Mouse (Mus musculus) WW6 (cell line): ENCODE measurements at regions not wholly inside any gene's neighbourhood (a gene's known extent, or its start where the extent isn't known, plus 50 kb on each side); places are given as distances from the start of the nearest gene placed in this dataset.
"Not testable (repeated sequence)": the region's sequence is repeated elsewhere in the genome, so short reads cannot be mapped to it uniquely, and the experiment has no call there.

Experiments
- DNase-seq: peaks from one replicate; pipeline ENCODE4 v3.0.0-alpha.2; 2013; ENCODE audit warnings: low read depth, low spot score

DNA sequence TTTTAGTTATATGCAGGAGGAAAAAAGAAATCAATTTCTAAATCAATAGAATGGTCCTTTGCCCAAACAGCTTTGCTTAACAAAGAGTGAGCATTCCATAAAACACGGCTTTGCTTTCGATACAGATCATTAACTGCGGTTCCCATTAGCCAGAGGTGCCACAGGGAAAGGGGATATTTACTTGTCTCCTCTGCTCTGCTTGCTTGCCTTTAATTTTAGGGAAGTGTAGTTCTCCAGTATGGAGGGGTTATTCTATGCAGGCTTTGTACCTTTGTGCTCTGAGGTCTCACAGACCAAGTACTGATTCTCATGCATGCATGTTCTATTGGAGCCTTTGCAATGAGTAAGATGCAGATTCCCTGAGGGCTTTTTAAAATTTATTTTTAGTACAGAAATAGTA lies 520.2 kb upstream of the Stxbp6 start:
- no peak for DNase-seq

DNA sequence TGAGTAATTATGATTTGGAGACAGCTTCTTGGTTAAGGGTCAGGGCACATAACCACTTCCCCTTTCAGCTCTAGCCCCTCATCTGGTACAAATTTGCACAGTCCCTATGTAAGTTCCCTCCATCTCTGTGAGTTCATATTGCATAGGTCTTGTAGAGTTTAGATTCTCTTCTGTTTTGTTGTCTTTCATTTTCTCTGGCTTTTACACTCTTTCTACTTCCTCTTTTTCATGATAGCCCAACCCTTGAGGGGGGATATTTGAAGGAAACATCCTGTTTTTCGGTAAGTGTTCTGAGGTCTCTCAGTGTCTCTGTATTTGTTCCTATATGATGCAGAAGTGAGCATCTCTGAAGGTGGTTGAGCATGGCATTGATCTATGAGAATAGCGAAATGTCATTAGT lies 515.7 kb upstream of the Stxbp6 start:
- DNase-seq = no peak

DNA sequence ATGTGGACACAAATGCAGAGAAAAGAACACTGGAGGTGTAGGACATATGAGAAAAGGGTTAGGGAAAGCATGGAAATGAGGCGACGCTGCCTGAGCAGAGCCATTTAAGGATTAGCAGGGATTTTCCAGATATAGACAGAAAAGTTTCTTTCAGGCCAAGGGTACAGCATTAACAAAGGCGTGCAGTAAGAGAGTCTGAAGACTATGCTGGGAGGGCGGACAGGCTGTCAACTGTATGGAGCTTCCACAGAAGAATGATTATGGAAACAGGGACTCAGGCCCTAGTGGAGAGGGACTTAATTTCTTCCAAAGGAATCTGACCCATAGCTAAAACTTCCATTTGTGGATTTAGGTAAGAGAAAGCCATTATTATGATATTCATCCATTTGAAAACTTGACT lies 511.3 kb upstream of the Stxbp6 start:
- DNase-seq = no peak

DNA sequence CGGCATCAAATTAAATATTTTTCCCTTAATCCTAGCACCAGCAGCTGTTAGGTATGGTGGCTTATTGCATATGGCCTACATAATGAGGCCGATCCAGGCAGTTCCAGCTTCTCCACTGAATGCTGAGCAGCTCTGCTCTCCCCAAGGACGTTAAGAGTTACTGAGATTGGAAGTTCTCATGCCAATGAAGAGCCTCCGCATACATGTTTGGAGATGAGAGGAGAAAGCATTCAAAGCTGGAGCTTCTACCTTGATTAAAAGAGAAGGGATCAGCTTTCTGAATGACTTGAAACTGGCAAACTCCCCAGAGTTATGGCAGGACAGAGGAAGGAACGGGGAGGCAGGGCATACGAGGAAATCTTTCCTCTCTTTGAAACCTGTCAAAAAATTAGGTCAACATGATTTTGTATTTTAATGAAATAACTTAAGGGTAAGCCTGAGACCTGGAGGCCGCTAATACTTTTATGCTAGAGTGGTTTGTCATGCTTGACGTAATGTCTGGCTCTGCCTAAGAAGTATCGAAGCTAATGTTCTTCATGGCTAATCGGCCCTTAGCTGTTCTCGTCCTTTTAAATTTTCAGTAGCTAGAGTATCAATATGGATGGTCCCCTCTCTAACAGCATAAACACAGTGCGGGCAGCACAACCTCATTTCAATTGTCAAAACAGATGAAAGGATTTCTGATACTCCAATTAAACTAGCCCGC lies 489.0 kb upstream of the Stxbp6 start:
- DNase-seq = no peak

DNA sequence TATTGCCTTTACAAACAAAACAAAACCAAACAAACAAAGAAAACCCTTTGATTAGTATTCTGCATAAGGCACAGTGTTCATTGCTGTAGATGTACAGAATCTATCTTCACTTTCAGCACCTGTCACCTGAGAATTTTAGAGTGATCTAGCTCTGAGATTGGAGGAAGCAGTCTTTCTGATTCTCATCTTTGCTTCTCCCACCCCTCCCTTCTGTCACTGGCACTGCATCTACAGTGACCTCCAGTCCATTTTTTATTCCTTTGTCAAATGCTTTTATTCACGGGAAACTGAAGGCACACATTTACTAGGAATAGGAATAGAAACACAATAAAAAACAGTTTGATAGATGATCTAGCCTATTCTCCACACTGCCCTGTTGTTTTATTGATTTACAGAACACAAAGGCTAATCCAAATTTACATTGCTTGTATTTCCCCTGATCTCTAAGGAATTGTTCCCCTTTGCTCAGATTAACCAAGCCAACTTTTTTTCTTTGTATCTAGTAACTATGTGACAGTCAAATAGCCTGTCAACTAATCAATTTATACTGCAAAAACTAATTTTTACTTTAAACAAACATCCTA lies 488.2 kb upstream of the Stxbp6 start:
- DNase-seq = no peak

DNA sequence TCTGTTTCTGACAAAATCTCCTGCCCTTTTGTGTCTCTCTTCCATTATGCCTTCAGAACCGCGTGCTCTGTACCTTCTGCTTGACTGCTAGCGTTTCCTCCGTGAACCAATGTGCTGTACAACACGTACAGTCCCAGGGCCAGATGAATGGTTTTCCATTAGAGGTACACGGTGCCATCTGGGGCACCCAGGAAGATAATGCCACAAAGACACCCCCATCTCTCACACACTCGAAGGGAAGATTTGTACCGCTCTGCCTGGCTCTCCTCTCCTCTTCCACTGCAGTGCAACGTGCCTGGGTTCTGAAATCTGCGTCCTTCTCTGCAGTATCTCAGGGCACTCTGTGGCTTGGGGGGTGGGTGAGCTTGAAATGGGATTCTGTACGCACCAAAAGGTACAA lies 487.4 kb upstream of the Stxbp6 start:
- no peak for DNase-seq

DNA sequence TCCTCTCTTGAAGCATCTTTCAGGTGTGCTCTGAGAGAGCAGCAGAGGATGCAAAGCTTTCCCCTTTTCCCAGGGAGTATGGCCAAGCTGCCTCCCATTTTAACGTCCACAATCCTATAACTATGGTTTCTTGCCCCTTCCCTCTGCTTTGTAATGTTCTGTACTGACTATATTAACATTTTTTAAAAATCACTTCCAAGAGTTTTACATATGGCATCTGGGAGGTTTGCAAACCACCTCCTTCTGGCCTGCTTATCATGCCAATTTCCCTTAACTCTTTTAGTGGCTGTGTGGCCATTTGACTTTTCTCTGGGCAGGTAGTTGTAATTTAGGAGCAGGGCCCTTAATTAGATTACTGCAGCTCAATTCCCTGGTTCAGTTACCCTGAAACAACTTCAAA lies 486.9 kb upstream of the Stxbp6 start:
- DNase-seq = no peak

DNA sequence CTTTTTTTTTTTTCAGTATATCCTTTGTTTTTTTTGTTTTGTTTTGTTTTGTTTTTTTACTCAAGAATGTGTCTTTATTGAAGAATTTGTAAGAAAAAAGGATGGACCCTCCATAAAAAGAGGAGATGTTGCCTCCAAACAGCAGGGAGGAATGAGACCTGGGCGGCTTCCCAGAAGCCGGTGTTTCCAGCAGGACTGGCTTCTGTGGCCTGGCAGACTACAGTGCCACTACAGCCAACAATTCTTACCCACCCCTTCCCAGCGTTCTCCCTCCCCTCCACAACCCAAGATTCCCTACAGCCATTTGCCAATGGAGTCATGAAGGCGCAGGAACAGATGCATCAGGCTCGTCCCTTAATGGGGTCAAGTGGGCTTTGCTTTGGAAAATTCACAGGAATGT lies 475.4 kb upstream of the Stxbp6 start:
- DNase-seq = not testable (repeated sequence)

DNA sequence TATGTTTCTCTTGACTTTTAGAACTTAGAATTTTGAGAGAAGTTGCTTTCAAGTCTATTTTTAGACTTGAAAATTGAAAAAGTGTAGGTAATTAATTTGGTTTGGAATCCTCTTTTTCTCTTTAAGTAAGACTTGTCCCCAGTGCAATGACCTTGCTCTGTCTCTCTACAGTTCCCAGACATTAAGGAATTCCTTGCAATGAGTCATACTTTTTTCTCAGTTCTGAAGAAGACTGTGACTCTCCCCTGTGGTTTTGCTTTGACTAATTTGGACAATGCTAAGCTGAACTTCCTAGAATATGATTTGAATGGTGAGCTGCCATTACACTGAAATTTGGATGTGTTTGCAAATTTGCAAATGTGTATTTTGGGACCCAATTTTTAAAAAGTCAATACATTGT lies 445.0 kb upstream of the Stxbp6 start:
- DNase-seq = no peak

DNA sequence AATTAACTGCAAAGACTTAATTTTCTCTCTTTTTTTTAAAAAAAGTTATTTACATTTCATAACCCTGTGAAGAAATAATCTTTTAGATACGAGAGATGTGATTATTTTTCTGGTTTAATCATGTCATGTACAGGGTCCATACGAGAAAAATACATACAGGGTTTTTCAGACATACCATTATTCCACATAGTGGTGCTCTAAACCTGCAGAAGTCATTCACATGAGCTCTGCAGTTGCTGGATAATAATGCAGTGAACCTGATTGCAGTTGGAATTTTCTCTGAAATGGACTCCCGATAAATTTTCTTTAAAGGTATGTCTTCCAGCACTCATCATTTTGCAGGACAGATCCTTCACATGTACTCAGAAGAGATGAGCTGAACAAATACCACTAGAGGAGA lies 439.9 kb upstream of the Stxbp6 start:
- DNase-seq = no peak

DNA sequence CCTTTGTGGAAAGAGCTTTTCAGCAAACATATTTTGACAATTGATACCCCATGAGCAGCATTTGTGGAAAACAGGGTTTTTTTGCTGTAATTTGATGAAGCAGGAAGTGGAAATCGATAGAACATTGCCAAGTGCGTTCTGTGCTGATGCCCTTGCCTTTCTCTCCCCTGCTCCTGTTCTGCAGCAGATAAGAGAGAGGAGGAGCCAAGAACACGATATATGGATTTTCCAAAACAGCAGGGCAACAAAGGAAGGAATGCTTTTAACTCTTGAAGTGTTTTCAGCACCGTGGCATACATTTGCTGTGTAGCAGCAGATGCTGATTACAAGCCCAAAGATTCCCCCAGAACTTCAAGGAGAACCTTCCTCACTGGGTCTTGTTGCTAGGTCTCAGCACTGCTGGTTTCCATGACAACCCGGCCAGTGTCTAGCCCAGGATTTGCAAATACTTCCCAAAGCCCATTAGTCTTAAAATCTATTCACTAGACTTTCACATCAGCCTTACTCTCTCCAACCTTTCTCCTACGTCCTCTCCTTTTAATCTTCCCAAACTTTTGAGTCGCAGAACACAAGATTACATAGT lies 433.0 kb upstream of the Stxbp6 start:
- DNase-seq = no peak

DNA sequence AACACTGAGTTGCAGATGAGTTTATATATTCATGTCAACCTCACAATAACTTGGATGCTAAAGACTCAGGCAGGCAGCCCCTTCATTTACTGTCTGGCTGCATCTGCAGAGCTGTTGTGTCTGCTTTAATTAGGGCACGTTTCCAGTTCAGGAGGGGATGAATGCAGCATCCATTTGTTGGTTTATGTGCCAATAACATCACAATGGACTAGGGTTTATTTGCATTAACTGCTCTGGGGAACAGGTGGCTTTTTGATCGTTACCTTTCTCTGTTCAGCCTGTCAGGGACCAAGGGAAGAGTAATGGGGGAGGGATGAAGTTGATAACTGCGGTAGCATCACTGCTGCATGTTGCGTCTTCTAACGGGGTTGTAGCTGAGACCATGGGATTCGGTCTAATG lies 425.3 kb upstream of the Stxbp6 start:
- no peak for DNase-seq

DNA sequence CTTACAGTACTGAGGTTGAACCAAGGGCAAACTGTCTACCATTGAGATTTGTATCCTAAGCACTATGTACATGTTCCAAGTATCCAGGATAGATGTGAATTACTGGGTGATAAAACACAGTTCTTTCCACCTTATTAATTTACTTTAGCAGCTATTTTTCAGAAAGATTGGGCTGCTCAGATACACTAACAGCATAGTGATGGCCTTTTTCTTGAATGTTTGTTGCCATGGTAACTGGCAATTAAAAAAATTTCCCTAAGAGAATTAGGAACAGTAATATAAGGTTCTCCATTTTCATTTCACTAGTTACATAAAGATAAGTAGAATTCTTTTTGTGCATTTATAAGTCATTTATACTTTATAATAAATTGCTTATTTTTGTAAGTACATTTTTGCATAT lies 423.7 kb upstream of the Stxbp6 start:
- no peak for DNase-seq

DNA sequence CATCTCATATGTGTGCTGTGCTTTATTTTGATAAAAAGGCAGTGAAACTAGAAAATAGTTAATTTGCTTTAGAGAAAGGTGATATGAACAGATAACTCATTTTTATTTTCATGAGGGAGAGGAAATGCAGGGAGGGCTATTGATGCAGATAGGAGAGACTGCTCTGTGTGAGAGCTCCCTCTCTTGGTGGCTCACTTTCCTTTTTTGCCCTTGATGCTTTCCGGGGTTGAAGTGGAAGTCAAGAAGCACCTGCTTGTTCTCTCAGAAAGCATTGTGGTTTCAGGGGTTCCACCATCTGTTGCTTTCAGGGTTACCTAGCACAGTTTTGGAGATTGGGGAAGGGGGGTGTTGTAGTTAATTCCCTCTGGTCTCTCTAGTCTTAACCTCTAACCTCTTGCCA lies 414.5 kb upstream of the Stxbp6 start:
- DNase-seq = no peak

DNA sequence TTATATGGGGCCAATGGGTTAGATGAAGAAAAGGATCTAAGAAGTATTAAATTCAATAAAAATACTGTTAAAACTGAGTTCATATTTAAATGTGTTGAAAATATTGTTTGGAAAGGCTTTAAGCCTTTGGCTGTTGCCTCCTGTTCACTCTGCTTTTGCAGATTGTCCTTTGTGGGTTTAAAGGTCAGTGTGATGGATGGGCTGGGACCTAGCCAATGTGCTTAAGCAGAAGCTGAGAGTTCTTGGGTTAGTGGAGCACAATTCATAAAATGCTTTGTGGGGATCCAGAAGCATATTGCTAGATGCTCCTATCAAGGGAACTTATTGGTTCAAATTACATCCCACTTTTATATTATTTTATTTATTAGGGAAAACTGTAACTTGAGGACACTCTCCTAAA lies 402.4 kb upstream of the Stxbp6 start:
- DNase-seq = no peak

DNA sequence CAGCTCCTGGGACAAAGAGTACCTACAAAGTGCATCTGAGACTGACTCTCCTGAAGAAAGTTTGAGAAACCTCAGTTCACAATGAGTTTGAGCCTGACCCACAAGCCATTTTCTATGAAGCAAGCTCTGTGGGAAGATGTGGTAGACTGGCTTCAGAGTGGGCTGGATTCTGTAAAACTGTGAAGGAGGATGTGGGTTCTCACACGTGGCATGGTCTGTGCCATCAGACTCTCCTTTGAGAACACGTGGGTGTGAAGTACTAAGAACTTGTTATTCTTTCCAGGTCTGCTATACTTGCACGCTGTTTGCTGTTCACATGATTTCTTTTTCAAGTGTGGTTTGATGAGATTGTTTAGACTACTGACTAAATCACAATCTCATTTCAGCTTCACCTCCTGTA lies 393.6 kb upstream of the Stxbp6 start:
- DNase-seq = no peak

DNA sequence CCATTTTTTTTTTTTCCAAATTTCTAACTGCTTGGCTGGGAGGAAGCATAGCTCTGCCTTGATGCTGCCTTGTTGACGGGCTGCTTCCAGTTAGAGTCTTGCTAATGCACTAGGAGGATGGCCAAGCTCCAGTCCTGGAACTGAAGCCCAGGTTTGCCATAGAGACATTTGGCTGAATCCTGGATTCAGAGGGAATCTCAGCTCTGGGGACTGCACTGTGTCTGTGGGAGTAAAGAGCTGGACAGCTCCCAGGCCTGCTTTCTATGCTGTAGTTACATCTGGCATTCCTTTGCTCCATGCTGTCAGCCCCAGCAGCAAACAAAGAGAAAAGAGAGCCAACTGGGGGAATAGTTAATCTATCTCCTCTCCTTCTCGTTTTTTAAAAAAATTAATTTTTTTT lies 392.5 kb upstream of the Stxbp6 start:
- no peak for DNase-seq

DNA sequence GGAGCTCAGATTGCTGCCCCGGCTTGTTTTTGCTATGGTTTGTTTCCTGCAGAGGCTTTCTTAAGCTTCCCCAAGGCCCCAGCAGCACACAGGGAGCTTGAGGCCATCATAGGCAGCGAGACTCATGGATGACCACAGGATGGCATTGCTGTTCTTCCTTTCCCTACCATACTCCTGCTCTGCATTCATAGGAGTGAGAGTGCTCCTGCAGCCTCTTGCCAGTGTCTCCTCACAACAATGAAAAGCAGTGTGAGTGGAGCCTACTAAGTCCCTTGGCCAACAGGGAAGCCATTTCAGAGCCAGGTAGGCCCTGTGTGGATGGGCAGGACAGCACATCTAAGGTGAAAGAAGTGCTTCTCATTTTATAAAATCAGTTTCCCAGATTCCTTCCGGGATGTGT lies 391.6 kb upstream of the Stxbp6 start:
- DNase-seq = no peak

DNA sequence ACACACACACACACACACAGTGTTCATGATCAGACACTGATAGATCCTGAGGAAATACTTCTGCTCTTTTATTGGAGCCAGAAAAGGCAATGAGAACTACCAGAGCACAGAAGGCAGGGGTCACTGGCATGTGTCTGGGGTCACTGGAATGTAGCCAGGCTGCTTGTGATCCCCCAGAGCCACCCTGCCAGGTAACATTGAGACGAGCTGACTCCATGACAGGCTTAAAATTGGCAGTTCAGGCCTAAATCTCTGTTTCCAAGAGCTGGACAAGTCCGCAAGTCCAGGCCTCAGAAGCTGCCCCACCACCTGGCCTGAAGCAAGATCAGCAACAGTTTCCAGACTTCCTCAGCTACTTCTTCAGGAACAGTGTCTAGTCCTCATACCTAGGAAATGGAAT lies 390.4 kb upstream of the Stxbp6 start:
- no peak for DNase-seq

DNA sequence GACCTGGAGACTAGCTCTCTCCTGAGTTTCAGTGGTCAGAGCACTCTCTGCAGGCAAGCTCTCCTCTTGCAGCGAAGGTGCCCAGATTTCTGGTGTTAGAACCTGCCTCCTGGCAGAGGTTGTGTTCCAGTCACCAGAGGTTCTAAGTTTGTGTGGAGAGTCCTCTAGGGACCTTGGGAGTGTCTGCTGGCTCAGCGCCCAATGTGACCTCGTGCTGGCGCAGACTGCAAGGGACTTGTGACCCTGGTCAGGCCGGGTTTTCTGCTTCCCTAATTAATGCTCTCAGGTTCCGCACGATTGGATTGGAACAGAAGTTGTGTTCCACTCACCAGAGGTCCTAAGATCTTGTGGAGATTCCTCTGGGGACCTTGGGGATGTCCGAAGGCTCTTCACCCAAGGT lies 384.2 kb upstream of the Stxbp6 start:
- DNase-seq = not testable (repeated sequence)

DNA sequence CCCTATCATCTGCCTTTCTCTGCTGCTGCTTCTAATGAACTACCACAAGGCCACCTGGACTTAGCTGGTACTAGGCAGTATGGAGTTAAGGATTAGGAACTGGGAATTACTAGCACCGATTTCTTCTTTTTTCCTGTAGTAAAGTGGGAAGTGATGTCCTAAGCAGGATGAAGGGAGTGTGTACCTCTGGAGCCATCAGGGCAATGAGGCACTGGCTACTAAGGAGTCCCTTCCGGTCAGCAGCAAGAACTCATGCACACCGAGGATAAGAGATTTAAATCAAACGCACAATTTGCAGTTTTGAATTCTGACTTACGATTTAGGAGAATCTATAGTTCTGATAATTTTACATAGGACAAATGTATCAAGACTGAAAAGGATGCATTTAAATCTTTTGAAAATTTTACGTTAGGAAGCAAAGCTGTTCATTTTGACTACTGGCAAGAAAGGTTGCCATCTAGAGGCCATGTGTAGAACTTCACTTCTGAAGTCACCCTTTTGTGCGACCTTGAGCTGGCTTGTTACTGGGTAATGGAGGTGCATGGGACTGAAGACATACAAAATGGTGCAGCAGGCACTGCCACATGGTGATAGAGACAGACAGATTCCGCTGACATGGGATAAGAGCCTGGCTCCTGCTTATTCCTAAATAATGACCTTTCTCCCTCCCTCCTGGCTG lies 369.1 kb upstream of the Stxbp6 start:
- peak; percentile 24 for DNase-seq

DNA sequence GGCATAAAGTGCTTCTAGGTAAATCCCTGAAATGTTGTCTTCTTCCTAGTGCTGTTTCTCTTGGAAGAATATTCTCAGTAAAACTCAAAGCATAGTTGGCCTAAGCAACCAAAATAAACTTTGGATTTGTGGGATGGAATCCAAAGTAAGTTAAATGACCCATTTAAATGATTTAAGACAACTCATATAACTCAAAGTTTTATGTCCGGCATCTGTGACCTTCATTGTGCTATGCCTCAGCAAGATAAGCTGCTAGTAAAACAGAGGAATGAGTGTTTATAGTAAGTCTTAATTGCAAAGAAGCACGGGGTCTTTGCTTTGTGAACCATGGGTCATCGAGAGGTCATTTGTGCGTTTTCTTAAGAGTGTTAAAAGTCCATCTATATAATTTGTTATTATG lies 368.0 kb upstream of the Stxbp6 start:
- DNase-seq = no peak

DNA sequence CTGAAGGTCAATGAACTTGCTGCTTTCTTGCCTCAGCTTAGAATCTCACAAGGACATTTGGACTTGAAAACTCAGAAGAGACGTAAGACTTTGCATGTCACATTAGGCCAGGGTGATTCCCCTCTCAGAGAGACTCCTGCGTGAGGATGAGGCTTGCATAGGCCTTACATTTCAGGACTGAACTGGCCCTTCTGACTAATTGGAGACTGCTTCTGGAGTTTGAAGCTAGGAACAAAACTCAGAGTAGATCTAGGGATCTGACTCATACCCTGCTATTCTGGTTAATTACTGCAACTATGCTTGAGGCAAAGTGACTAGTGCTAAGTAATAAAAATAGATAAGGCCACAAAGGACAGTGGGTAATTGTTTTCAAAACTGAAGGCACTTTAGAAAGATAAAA lies 365.2 kb upstream of the Stxbp6 start:
- DNase-seq = no peak
